Mouse (Mus musculus): ENCODE measurements at regions not wholly inside any gene's neighbourhood (a gene's known extent, or its start where the extent isn't known, plus 50 kb on each side); places are given as distances from the start of the nearest gene placed in this dataset.

DNA sequence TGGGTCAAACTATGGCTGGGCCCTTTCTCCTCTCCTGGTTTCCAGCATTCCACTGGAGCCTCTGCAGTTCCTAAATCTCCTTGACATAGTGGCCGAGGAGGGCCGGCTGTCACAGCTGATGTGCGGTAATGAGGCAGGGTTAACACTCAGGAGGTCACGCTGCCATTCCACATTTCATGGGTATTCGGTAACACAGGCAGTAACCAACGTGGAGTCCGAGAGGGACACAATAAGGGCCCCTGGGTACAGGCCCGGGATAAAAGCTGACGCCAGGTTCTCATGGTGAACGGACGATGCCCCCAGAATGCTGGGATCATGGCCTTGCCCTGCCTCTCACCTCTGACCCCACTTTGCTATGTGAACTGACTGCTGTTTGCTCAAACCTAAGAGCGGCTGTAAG lies 289.0 kb upstream of the Tbx3 start:
- Histone ChIP-seq H3K4me1 (replicated peaks) (0 out of 2 replicates have a peak, but pooled peaks cover 4% of the 10 kb centered on the region), H3K9me3 (no peaks in the 10 kb centered on the region), H3K27ac (no peak overlapping the region), H3K4me3 (no peak overlapping the region), H3K4me2 (no peak overlapping the region), H3K27me3 (peaks cover 43% of the 10 kb centered on the region), H3K9ac (no peak overlapping the region), H3K36me3 (no peaks in the 10 kb centered on the region)
- no peak for ATAC-seq (ENCODE audit: low FRiP score)
- WGBS, result 33% methylated on average over 12 of the region's 12 CpGs

DNA sequence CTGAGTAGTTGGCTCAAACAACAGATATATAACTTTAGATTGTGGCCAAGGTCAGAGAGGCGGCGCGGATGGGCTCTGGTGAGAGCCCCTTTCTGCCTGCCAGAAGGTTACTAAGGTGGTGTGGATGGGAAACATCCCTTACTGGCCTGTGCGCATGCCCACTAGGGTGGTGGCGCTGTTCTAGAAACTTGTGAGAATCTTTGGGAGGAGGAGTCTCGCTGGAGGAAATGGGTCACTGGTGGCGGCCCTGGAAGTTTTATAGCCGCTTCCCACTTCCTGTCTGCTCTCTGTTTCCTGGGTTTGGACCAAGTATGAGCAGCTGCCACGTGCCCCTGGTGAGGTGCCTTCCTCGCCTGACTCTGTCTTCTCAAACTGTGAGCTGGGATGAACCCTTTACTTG lies 285.0 kb upstream of the Tbx3 start:
- H3K4me2 ChIP-seq, result no peak overlapping the region
- H3K4me1 ChIP-seq (replicated peaks), result no peaks in the 10 kb centered on the region
- no peaks in the 10 kb centered on the region for H3K9me3 ChIP-seq
- H3K27me3 ChIP-seq, result peaks cover 12% of the 10 kb centered on the region; the same call in 1 of the 2 replicates
- no peak for ATAC-seq (ENCODE audit: low FRiP score)
- no peaks in the 10 kb centered on the region for H3K36me3 ChIP-seq
- H3K27ac ChIP-seq, result no peak overlapping the region
- WGBS, result 92% methylated on average over 10 of the region's 10 CpGs
- H3K4me3 ChIP-seq, result no peak overlapping the region
- H3K9ac ChIP-seq, result no peak overlapping the region

DNA sequence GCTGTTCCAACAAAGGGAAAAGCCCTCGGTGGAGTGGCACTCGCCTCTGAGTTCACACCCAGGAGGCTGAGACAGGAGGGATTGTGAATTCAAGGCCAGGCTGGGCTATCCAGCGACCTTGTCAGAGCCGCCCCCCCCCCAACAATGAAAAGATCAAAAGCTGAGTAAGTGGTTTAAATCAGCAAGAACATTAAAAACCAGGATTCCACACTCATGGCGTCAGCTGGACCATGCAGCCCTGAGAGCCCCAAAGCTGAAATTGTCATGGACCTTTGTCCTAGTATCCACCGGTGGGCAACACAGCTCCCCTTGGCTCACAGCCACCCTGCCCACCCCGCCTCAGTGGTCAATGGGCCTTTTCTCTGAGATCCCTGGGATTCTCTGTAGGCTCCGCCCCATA lies 283.6 kb upstream of the Tbx3 start:
- Histone ChIP-seq H3K4me2 (no peak overlapping the region), H3K36me3 (no peaks in the 10 kb centered on the region), H3K27me3 (peaks cover 10% of the 10 kb centered on the region; the same call in 1 of the 2 replicates), H3K4me1 (replicated peaks) (no peaks in the 10 kb centered on the region), H3K9me3 (no peaks in the 10 kb centered on the region), H3K9ac (no peak overlapping the region), H3K27ac (no peak overlapping the region), H3K4me3 (no peak overlapping the region)
- no peak for ATAC-seq (ENCODE audit: low FRiP score)
- WGBS, result 70% methylated on average over 8 of the region's 8 CpGs

DNA sequence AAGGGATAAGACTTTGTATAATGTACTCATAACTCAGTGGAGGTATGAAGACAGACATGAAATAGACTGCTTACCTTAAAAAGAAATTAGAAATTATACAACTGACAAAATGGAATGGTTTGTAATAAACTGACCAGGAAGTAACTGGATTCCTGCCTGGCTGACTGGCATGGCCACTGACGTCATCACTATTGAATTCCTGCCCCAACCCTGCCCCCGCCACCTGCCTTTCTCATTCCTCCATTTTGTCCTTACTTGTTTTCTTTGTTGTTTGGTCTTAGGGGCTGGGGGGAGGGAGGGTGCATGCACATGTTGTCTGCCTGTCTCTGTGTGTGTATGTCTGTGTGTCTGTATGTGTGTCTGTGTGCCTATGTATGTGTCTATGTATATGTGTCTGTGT lies 283.2 kb upstream of the Tbx3 start:
- H3K9ac ChIP-seq, result no peak overlapping the region
- H3K4me3 ChIP-seq, result no peak overlapping the region
- peaks cover 10% of the 10 kb centered on the region for H3K27me3 ChIP-seq
- no peaks in the 10 kb centered on the region for H3K36me3 ChIP-seq
- no peak overlapping the region for H3K27ac ChIP-seq
- no peak overlapping the region for H3K4me2 ChIP-seq
- H3K4me1 ChIP-seq (replicated peaks), result no peaks in the 10 kb centered on the region
- WGBS, result 60% methylated on average over 2 of the region's 2 CpGs
- ATAC-seq (ENCODE audit: low FRiP score), result no peak
- H3K9me3 ChIP-seq, result no peaks in the 10 kb centered on the region

DNA sequence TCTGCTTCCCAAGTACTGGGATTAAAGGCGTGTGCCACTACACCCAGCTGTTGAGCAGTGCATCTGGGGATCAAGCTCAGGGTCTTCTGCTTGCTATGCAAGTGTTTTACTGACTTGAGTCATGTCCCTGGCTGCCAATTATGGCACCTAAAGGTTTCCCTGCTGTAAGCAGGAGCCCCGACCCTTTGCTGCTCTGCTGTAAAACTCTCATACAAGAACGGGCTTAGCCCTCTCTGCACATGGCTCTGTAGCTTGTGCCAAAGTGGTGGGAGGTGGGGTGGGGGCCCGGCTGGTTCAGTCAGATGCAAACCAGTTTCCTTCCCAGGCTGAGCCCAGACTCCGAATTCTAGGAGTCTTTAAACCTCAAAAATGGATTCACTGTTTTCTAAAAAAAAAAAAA lies 281.6 kb upstream of the Tbx3 start:
- 77% methylated on average over 5 of the region's 5 CpGs for WGBS
- Histone ChIP-seq H3K4me2 (no peak overlapping the region), H3K4me1 (replicated peaks) (no peaks in the 10 kb centered on the region), H3K4me3 (no peak overlapping the region), H3K9ac (no peak overlapping the region), H3K9me3 (no peaks in the 10 kb centered on the region), H3K27ac (no peak overlapping the region), H3K36me3 (no peaks in the 10 kb centered on the region), H3K27me3 (peaks cover 7% of the 10 kb centered on the region; the same call in 1 of the 2 replicates)
- no peak for ATAC-seq (ENCODE audit: low FRiP score)

DNA sequence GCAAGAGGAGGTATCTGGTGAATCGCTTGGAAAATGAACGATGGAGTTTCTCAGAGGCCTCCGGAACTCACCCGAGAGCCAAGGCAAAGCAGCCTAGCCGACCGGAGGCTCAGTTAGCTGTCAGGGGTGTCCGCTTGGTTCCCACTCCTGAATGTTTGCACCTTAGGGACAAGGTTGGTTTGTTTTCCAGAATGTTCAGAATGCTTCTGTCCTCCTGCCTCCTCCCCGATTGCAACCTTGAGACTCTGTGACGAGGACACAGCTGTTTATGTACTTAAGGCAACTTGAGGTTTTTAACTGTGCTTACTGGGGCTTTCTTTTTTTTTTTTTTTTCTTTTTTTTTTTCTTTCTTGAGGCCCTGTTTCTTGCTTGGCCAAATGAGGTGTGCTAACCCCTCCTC lies 281.1 kb upstream of the Tbx3 start:
- Histone ChIP-seq H3K4me3 (no peak overlapping the region), H3K9me3 (no peaks in the 10 kb centered on the region), H3K9ac (no peak overlapping the region), H3K27ac (no peak overlapping the region), H3K36me3 (no peaks in the 10 kb centered on the region), H3K4me2 (no peak overlapping the region), H3K4me1 (replicated peaks) (no peaks in the 10 kb centered on the region), H3K27me3 (peaks cover 5% of the 10 kb centered on the region; the same call in 1 of the 2 replicates)
- 85% methylated on average over 9 of the region's 9 CpGs for WGBS
- no peak for ATAC-seq (ENCODE audit: low FRiP score)

DNA sequence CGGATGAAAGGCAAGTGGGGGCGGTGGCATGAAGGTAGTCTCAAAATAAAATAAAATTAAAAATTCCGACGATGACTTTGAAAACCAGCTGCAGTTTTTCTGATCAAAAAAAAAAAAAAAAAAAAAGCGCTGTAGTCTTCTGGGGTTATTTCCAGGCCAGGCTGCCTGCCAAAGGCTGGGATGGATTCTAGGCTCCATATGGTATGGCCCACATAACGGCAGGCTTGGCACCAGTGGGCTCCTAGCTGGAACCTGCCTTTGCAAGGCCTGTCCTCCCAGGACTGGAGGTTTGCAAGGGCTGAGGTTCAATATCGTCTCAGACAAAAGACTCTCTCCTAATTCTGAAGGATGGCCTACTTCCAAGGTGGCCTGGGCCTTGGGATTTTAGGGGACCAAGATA lies 280.6 kb upstream of the Tbx3 start:
- H3K9me3 ChIP-seq, result no peaks in the 10 kb centered on the region
- no peaks in the 10 kb centered on the region for H3K36me3 ChIP-seq
- no peak overlapping the region for H3K27ac ChIP-seq
- peaks cover 5% of the 10 kb centered on the region; the same call in 1 of the 2 replicates for H3K27me3 ChIP-seq
- no peak for ATAC-seq (ENCODE audit: low FRiP score)
- H3K4me2 ChIP-seq, result no peak overlapping the region
- H3K4me1 ChIP-seq (replicated peaks), result no peaks in the 10 kb centered on the region
- no peak overlapping the region for H3K9ac ChIP-seq
- 85% methylated on average over 7 of the region's 7 CpGs for WGBS
- no peak overlapping the region for H3K4me3 ChIP-seq

DNA sequence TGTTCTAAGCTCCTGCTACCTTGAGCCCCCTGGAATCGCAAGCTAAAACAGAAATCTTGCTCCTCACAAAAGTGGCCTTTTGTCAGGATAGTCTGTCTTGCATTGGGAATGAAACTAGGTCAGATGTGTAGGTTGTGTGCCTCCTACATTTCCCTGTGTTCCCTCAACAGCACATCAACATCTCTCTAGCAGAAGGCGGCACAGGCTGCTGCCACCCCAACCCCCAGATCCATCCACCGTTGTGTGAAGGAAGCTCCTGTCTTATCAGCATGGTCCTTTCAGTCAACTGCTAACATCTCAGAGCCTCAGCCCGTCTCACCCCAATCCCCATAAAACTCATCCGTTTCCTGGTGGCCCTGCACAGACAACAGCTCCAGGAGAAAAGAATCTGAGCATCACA lies 272.0 kb upstream of the Tbx3 start:
- Histone ChIP-seq H3K9ac (no peak overlapping the region), H3K36me3 (no peaks in the 10 kb centered on the region), H3K27ac (no peak overlapping the region), H3K4me1 (replicated peaks) (peaks cover 7% of the 10 kb centered on the region), H3K9me3 (0 out of 2 replicates have a peak, but pooled peaks cover 4% of the 10 kb centered on the region), H3K27me3 (no peaks in the 10 kb centered on the region), H3K4me3 (no peak overlapping the region), H3K4me2 (no peak overlapping the region)
- ATAC-seq (ENCODE audit: low FRiP score), result no peak
- WGBS, result 89% methylated on average over 5 of the region's 5 CpGs

DNA sequence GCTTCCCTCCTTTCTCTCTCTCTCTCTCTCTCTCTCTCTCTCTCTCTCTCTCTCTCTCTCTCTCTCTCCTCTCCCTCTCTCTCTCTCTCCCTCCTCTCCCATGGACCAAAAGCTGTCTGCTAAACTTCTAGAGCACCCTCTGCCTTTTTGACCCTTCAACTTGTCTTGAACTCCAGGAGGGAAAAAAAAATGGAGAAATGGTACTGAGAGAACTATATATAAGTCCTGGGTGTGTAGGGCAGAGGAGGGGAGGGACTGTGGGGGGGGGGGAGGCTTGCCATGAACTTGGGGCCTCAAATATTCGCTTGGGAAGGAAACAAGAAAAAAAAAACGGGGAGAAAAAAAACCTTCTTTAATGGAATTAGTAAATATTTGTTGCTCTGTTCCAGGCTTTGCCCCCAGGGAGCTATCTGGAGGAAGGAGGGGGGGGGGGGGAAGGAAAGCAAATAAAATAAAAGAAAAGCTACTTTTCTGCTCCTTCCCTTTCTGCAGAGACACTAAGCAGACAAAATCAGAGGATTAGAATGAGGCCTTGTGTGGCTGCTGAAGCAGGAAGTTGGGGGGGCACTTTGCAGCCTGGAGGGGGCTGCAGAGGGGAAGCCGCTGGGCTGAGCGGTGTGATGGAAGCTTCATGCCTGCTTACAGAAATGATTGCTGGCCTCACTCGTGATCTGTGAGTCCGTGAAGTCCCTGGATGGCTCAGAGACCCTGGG lies 270.1 kb upstream of the Tbx3 start:
- Histone ChIP-seq H3K4me1 (replicated peaks) (peaks cover 7% of the 10 kb centered on the region), H3K9ac (peak overlapping the region; percentile 58; the same call in 1 of the 2 replicates), H3K4me2 (no peak overlapping the region), H3K4me3 (no peak overlapping the region), H3K9me3 (0 out of 2 replicates have a peak, but pooled peaks cover 4% of the 10 kb centered on the region), H3K27ac (no peak overlapping the region), H3K36me3 (no peaks in the 10 kb centered on the region), H3K27me3 (no peaks in the 10 kb centered on the region)
- WGBS, result 14% methylated on average over 6 of the region's 6 CpGs
- ATAC-seq (ENCODE audit: low FRiP score), result no peak

DNA sequence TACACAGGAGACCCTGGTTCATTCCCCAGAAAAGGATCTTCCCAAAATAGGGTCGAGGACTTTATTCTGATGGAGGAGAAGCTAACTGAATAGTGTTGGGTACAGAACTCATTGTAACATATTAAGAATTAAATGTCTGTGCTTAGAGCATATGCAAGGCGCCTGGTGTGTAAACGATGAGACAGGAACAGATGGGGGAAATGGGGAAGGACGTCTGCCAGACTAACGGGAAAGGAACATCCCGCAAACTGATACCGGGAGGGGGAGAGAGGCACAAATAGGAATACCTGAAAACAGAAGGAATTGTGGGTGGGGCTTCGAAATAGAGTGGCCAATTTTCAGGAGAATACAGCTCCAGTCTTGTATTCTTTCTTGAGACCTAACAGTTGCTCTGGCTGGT lies 268.6 kb upstream of the Tbx3 start:
- no peaks in the 10 kb centered on the region for H3K27me3 ChIP-seq

DNA sequence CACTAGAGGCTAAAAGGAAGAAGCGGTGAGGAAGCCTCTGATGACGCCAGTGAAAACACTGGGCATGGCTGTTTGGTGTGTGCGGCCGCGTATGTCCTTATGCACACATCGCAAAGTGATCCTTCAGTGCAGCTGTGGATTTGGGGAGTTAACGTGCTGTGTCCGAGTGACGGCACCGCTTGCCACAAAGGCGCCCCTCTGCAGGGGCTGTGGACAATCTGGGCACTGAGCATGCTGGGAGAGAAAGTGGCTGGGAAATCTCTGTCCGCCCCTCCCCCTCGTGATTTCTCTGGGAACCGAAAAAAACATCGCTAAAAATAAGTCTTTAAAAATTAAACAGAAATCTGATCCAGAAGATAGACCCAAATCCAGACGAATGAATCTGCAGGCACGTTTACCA lies 267.8 kb upstream of the Tbx3 start:
- no peak overlapping the region for H3K9ac ChIP-seq
- 76% methylated on average over 17 of the region's 17 CpGs for WGBS
- H3K36me3 ChIP-seq, result no peaks in the 10 kb centered on the region
- no peak for ATAC-seq (ENCODE audit: low FRiP score)
- no peak overlapping the region for H3K4me2 ChIP-seq
- peaks cover 7% of the 10 kb centered on the region for H3K4me1 ChIP-seq (replicated peaks)
- no peak overlapping the region for H3K27ac ChIP-seq
- H3K9me3 ChIP-seq, result 0 out of 2 replicates have a peak, but pooled peaks cover 4% of the 10 kb centered on the region
- no peak overlapping the region for H3K4me3 ChIP-seq
- no peaks in the 10 kb centered on the region for H3K27me3 ChIP-seq

More for the DNA sequence above, 268.6 kb upstream of the Tbx3 start:
- Histone ChIP-seq H3K9me3 (0 out of 2 replicates have a peak, but pooled peaks cover 4% of the 10 kb centered on the region), H3K9ac (no peak overlapping the region), H3K4me3 (no peak overlapping the region), H3K27ac (no peak overlapping the region), H3K4me2 (no peak overlapping the region), H3K36me3 (no peaks in the 10 kb centered on the region), H3K4me1 (replicated peaks) (peaks cover 7% of the 10 kb centered on the region)
- no peak for ATAC-seq (ENCODE audit: low FRiP score)
- WGBS, result 86% methylated on average over 8 of the region's 8 CpGs

DNA sequence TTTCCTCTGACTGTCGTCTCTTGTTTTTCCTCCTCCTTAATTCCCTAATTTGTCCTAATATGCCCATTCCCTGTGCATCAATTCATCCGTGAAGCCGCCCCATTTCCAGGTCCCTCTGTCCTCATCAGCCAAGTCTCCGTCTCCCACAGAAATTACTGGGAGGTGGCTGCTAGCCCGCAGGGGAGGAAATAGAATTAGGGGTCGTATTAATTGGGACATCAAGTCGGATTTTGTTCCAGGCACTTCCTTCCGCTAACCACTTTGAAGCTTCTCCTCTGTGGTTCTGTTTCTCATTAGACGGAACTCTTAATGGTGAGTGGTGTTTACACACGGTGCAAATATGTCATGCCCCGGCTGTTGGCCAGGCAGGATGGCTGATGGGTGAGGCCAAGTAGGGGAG lies 259.5 kb upstream of the Tbx3 start:
- Histone ChIP-seq H3K36me3 (no peaks in the 10 kb centered on the region), H3K9me3 (peaks cover 5% of the 10 kb centered on the region; the same call in 1 of the 2 replicates), H3K9ac (no peak overlapping the region), H3K27me3 (peaks cover 3% of the 10 kb centered on the region; the same call in 1 of the 2 replicates), H3K27ac (no peak overlapping the region), H3K4me1 (replicated peaks) (no peaks in the 10 kb centered on the region), H3K4me3 (no peak overlapping the region), H3K4me2 (no peak overlapping the region)
- WGBS, result 72% methylated on average over 11 of the region's 11 CpGs
- no peak for ATAC-seq (ENCODE audit: low FRiP score)

DNA sequence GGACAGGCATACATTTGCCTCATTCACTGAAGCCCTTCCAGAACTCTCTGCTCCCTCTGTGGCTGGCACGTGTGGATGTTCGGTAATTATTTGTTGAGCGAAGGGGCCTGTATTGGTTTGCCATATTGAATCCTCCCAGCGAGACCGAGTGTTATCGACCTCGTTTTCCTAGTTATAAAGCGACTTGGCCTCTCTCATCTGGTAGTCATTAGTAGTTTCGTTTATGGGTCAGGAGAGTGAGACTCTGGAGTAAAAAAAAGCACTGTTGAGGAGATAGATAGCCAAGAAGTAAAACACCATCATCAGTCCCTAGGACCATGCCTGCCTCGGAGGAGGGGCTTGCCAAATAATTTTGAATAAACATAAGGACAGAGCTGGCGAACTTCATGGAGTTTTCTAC lies 254.6 kb upstream of the Tbx3 start:
- H3K4me3 ChIP-seq, result no peak overlapping the region
- H3K36me3 ChIP-seq, result no peaks in the 10 kb centered on the region
- ATAC-seq (ENCODE audit: low FRiP score), result no peak
- H3K9me3 ChIP-seq, result peaks cover 5% of the 10 kb centered on the region; the same call in 1 of the 2 replicates
- no peaks in the 10 kb centered on the region for H3K4me1 ChIP-seq (replicated peaks)
- WGBS, result 85% methylated on average over 11 of the region's 11 CpGs
- H3K4me2 ChIP-seq, result no peak overlapping the region
- H3K27ac ChIP-seq, result no peak overlapping the region
- no peak overlapping the region for H3K9ac ChIP-seq
- H3K27me3 ChIP-seq, result peaks cover 3% of the 10 kb centered on the region; the same call in 1 of the 2 replicates

Data from hindbrain, embryonic 13.5 days (tissue).